Mouse (Mus musculus) activated CD4-positive, CD25-positive, alpha-beta regulatory T cell, adult 4 months (primary cell): ENCODE results near the gene Pla2g16. TPM values are rescaled to one million over a fixed set of nuclear protein-coding genes. Genes with fewer than 3 reads are reported as not detected.

Source experiments
- ATAC-seq: one replicate; pipeline ENCODE4 v1.8.0; 2017
- polyA plus RNA-seq, 2 experiments: library from polyadenylated mRNA; unstranded; fragments of 100-300 nt; shearing (Covaris generic); gene quantifications; one replicate each; pipeline ENCODE4 v1.2.1; 2017

The Pla2g16 gene
- polyA plus RNA-seq, 2 experiments from 2014 or later = 84.0 to 95.7 TPM

GRCm38 (mm10) chr19:7613151-7613550, 55.9 kb downstream of the Pla2g16 start:
- no peak for ATAC-seq

- no peak for ATAC-seq
Observed at GRCm38 (mm10) chr19:7616231-7616930, 59.1 kb downstream of the Pla2g16 start.

- no peak for ATAC-seq
Observed at GRCm38 (mm10) chr19:7617085-7617484, 59.8 kb downstream of the Pla2g16 start.

GRCm38 (mm10) chr19:7617696-7618095, 60.4 kb downstream of the Pla2g16 start:
- no peak for ATAC-seq

- no peak for ATAC-seq
Observed at GRCm38 (mm10) chr19:7633021-7633420, 75.8 kb downstream of the Pla2g16 start.

GRCm38 (mm10) chr19:7633786-7634185, 76.5 kb downstream of the Pla2g16 start:
- no peak for ATAC-seq

Other genes starting within 250 kb of the Pla2g16 start
- gene Mark2, start 215.6 kb upstream of the Pla2g16 start, polyA plus RNA-seq = 10 to 100 TPM; 53.4 to 69.8 TPM
- 1 to 10 TPM; 1.5 to 5.3 TPM for gene Spindoc, start 174.5 kb upstream of the Pla2g16 start, polyA plus RNA-seq
- under 1 TPM in 1 of 2 experiments, not detected in 1; 0.12 TPM for gene 2700081O15Rik, start 139.8 kb upstream of the Pla2g16 start, polyA plus RNA-seq
- gene Rtn3, start 74.2 kb upstream of the Pla2g16 start, polyA plus RNA-seq = 10 to 100 TPM; 42.0 to 53.0 TPM
- gene Atl3, start 63.4 kb upstream of the Pla2g16 start, polyA plus RNA-seq = 10 to 100 TPM; 20.1 to 23.8 TPM
- gene Lgals12, start 49.7 kb downstream of the Pla2g16 start, polyA plus RNA-seq = not detected
- gene Hrasls5, start 55.1 kb downstream of the Pla2g16 start, polyA plus RNA-seq = not detected
- gene Slc22a19, start 153.9 kb downstream of the Pla2g16 start, polyA plus RNA-seq = not detected
- not detected for gene Slc22a26, start 245.2 kb downstream of the Pla2g16 start, polyA plus RNA-seq